20 mouse cellular contexts compared by ENCODE assay signal in genomic region chr4:53915326-53915725, GRCm38 (mm10).
DNase-seq lines count a peak whose midpoint lies in the region; ATAC-seq and TF ChIP-seq lines count a peak whose summit lies in the region.
"Had no signal": no experiment of that assay in that cellular context is flagged by ENCODE, and none has a peak within 500 bp of the region (broad histone marks: within the 10 kb centered on the region; RNA-seq: fewer than 3 reads in every experiment).

No protein-coding gene starts in this region.

- ATAC-seq in common myeloid progenitor, adult 5-6 weeks (replicated peaks; ENCODE audit: low read depth, poor library complexity, severe bottlenecking) = peak; percentile 53; the same call in 1 of the 2 replicates
- ATAC-seq in hindbrain, postnatal 0 days = no peak
- no peak for ATAC-seq in midbrain, embryonic 14.5 days (ENCODE audit: low FRiP score, low TSS enrichment)
- ATAC-seq: forebrain, postnatal 0 days; intestine, embryonic 15.5 days had no signal

- no peaks in the 10 kb centered on the region for H3K9me3 ChIP-seq in hindbrain, postnatal 0 days (ENCODE audit: low read length)
- H3K9me3 ChIP-seq in midbrain, embryonic 14.5 days (ENCODE audit: control insufficient read depth, low read length) = no peaks in the 10 kb centered on the region
- H3K9me3 ChIP-seq: G1E; hindbrain, embryonic 10.5 days; intestine, embryonic 15.5 days; limb, embryonic 13.5 days had no signal

- no peak overlapping the region for H3K9ac ChIP-seq in hindbrain, postnatal 0 days (replicated peaks; ENCODE audit: low read length)
- H3K9ac ChIP-seq in midbrain, embryonic 14.5 days (replicated peaks; ENCODE audit: low read length) = no peak overlapping the region
- H3K9ac ChIP-seq: forebrain, postnatal 0 days; intestine, embryonic 15.5 days; limb, embryonic 13.5 days had no signal

- no peak for TF ChIP-seq CTCF in hindbrain, postnatal 0 days (IDR thresholded peaks at IDR 0.05; ENCODE audit: low read depth)

- no peak overlapping the region for H3K4me3 ChIP-seq in hindbrain, postnatal 0 days (ENCODE audit: low read length)
- H3K4me3 ChIP-seq in midbrain, embryonic 14.5 days (replicated peaks; ENCODE audit: low read depth, low read length) = no peak overlapping the region
- H3K4me3 ChIP-seq: hindbrain, embryonic 10.5 days; intestine, embryonic 15.5 days; limb, embryonic 13.5 days; myocyte had no signal

- DNase-seq in kidney, adult 9 months = peak; percentile 32
- DNase-seq in kidney, adult 18-20 months = no peak
- peak; percentile 55 to 61 for DNase-seq in B cell, adult 2 months
- DNase-seq in natural killer cell, adult 2 months (ENCODE audit: low spot score in 2 of 2) = peak; percentile 64 to 69
- DNase-seq in hindbrain, postnatal 0 days (ENCODE audit: low spot score) = no peak
- no peak for DNase-seq in midbrain, embryonic 14.5 days
- no peak for DNase-seq in cerebellum, postnatal 14 days
- DNase-seq: adrenal gland, adult 2 months; cerebellum, adult 11 months; forebrain, postnatal 0 days; kidney, postnatal 4 days; lung, postnatal 14 days; right cerebral cortex, adult 18-20 months had no signal

- no peaks in the 10 kb centered on the region for H3K27me3 ChIP-seq in hindbrain, postnatal 0 days (ENCODE audit: insufficient read depth, low read length)
- H3K27me3 ChIP-seq in midbrain, embryonic 14.5 days (ENCODE audit: control insufficient read depth, insufficient read depth, low read length) = no peaks in the 10 kb centered on the region
- H3K27me3 ChIP-seq: intestine, embryonic 15.5 days; limb, embryonic 13.5 days had no signal

- no peaks in the 10 kb centered on the region for H3K36me3 ChIP-seq in hindbrain, postnatal 0 days (ENCODE audit: insufficient read depth, low read length)
- H3K36me3 ChIP-seq in midbrain, embryonic 14.5 days (ENCODE audit: control insufficient read depth, insufficient read depth, low read length) = no peaks in the 10 kb centered on the region
- H3K36me3 ChIP-seq: G1E; hindbrain, embryonic 10.5 days; intestine, embryonic 15.5 days; limb, embryonic 13.5 days had no signal

- H3K4me2 ChIP-seq in hindbrain, postnatal 0 days (ENCODE audit: low read depth, low read length) = no peak overlapping the region
- H3K4me2 ChIP-seq in midbrain, embryonic 14.5 days (ENCODE audit: low read length) = no peak overlapping the region
- H3K4me2 ChIP-seq: intestine, embryonic 15.5 days; limb, embryonic 13.5 days; midbrain, embryonic 11.5 days had no signal

- H3K4me1 ChIP-seq in hindbrain, postnatal 0 days (ENCODE audit: insufficient read depth, low read length) = no peaks in the 10 kb centered on the region
- no peaks in the 10 kb centered on the region for H3K4me1 ChIP-seq in midbrain, embryonic 14.5 days (ENCODE audit: control insufficient read depth, insufficient read depth, low read length)
- H3K4me1 ChIP-seq: hindbrain, embryonic 10.5 days; intestine, embryonic 15.5 days; limb, embryonic 13.5 days had no signal

- H3K27ac ChIP-seq in hindbrain, postnatal 0 days = no peak overlapping the region
- no peak overlapping the region for H3K27ac ChIP-seq in midbrain, embryonic 14.5 days (replicated peaks; ENCODE audit: low read depth, low read length)
- H3K27ac ChIP-seq: hindbrain, embryonic 10.5 days; intestine, embryonic 15.5 days; limb, embryonic 13.5 days had no signal

Comparison
In these comparisons a context has a peak if more than half of its experiments do, and no peak if none do; other contexts are left out.
1. DNase-seq: peak in kidney, adult 9 months (single experiment), B cell, adult 2 months (2 of 2) and natural killer cell, adult 2 months (2 of 2); none in kidney, adult 18-20 months (single experiment), hindbrain, postnatal 0 days (single experiment), midbrain, embryonic 14.5 days (single experiment) and cerebellum, postnatal 14 days (0 of 2).